Mouse (Mus musculus) olfactory bulb, adult 2 months (tissue): ENCODE data around the gene Ppp1r15b.

ENCODE experiments used
- CTCF ChIP-seq: fragments of 200-500 bp; IDR thresholded peaks from 2 replicates; pipeline ENCODE4 v1.5.1; 2012; ENCODE audit warnings: low read depth, mild to moderate bottlenecking, low read length, moderate library complexity; ENCODE audit not compliant: insufficient read depth
- POLR2A ChIP-seq: fragments of 200-500 bp; IDR thresholded peaks from 2 replicates; pipeline ENCODE4 v1.6.1; 2012; ENCODE audit warnings: mild to moderate bottlenecking, low read depth, low read length, moderate library complexity; ENCODE audit not compliant: insufficient read depth

DNA sequence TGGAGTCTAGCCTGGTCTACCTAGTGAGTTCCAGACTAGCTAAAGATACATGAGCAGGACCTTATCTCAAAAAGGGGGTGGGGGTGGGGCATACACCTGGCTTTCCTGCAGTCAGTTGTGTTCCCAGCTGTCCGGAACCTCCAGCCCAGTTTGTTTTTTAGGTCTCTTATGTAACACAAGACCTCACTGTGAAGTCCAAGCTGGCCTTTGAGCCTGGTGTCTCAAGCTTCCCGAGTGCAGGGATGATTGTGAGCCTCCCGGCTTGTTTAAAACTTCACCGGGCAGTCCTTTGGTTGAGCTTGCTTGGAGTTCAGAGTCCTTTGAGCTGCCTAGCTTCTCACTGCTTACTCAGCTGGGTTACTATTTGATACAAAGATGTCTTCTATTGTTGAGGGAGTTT is 3.1 kb downstream of the Ppp1r15b start:
- TF ChIP-seq CTCF (no peak), POLR2A (no peak)
